In genomic region chr12:102342602-102343001, GRCm38 (mm10) we compare ENCODE assay signal across 33 mouse cellular contexts. TPM values are rescaled to one million over a fixed set of nuclear protein-coding genes. Genes with fewer than 3 reads are reported as not detected.
DNase-seq lines count a peak whose midpoint lies in the region; ATAC-seq and TF ChIP-seq lines count a peak whose summit lies in the region.
"Had no signal": no experiment of that assay in that cellular context is flagged by ENCODE, and none has a peak within 500 bp of the region (broad histone marks: within the 10 kb centered on the region; RNA-seq: fewer than 3 reads in every experiment).

No protein-coding gene starts in this region.

- DNase-seq in kidney, adult 8-10 months, result no peak
- DNase-seq in midbrain, embryonic 10.5 days (ENCODE audit: low spot score), result no peak
- DNase-seq in midbrain, postnatal 0 days (ENCODE audit: low spot score), result no peak
- DNase-seq in ZHBTc4 (ENCODE audit: low read depth, low spot score), result peak; percentile 24
- peak; percentile 12 for DNase-seq in embryonic facial prominence, embryonic 11.5 days (ENCODE audit: low spot score)
- DNase-seq: adrenal gland, postnatal 10 days; B cell, adult 2 months; cerebellum, adult 11 months; cerebellum, adult 9-10 months; gastrocnemius, postnatal 14 days; heart, adult 11 months; heart, postnatal 10 days; kidney, adult 18-20 months; layer of hippocampus, postnatal 36 days; left cerebral cortex, postnatal 4 days; liver, postnatal 0 days; lung, postnatal 10 days; midbrain, embryonic 14.5 days; right cerebral cortex, adult 18-20 months; thymus, adult 18-20 months; thymus, postnatal 25 days had no signal

- H3K27me3 ChIP-seq in kidney, embryonic 15.5 days, result no peaks in the 10 kb centered on the region
- no peaks in the 10 kb centered on the region for H3K27me3 ChIP-seq in midbrain, embryonic 10.5 days (ENCODE audit: low read depth, poor library complexity, severe bottlenecking)
- no peaks in the 10 kb centered on the region for H3K27me3 ChIP-seq in midbrain, postnatal 0 days (ENCODE audit: insufficient read depth, low read length)
- H3K27me3 ChIP-seq in embryonic facial prominence, embryonic 11.5 days (ENCODE audit: control insufficient read depth, insufficient read depth, low read length), result no peaks in the 10 kb centered on the region
- H3K27me3 ChIP-seq in hindbrain, embryonic 16.5 days (replicated peaks; ENCODE audit: control insufficient read depth, insufficient read depth, low read length), result no peaks in the 10 kb centered on the region
- H3K27me3 ChIP-seq: CH12.LX; embryonic facial prominence, embryonic 15.5 days; forebrain, embryonic 13.5 days; heart, embryonic 12.5 days; hindbrain, embryonic 15.5 days; liver, embryonic 12.5 days; neural tube, embryonic 15.5 days had no signal

- no peak overlapping the region for H3K9ac ChIP-seq in kidney, embryonic 15.5 days
- no peak overlapping the region for H3K9ac ChIP-seq in midbrain, postnatal 0 days (replicated peaks; ENCODE audit: low read length, poor library complexity, severe bottlenecking)
- H3K9ac ChIP-seq in embryonic facial prominence, embryonic 11.5 days (replicated peaks; ENCODE audit: low read length), result no peak overlapping the region
- H3K9ac ChIP-seq in hindbrain, embryonic 16.5 days (ENCODE audit: low read depth, low read length), result no peak overlapping the region
- H3K9ac ChIP-seq: embryonic facial prominence, embryonic 15.5 days; forebrain, embryonic 13.5 days; heart, embryonic 12.5 days; hindbrain, embryonic 15.5 days; liver, embryonic 12.5 days; liver, postnatal 0 days; neural tube, embryonic 15.5 days had no signal

- peaks cover 14% of the 10 kb centered on the region; the same call in 1 of the 2 replicates for H3K4me1 ChIP-seq in kidney, embryonic 15.5 days
- peaks cover 7% of the 10 kb centered on the region; the same call in 1 of the 2 replicates for H3K4me1 ChIP-seq in midbrain, embryonic 10.5 days
- no peaks in the 10 kb centered on the region for H3K4me1 ChIP-seq in midbrain, postnatal 0 days (ENCODE audit: insufficient read depth, low read length)
- H3K4me1 ChIP-seq in embryonic facial prominence, embryonic 11.5 days (ENCODE audit: control insufficient read depth, insufficient read depth, low read length), result no peaks in the 10 kb centered on the region
- no peaks in the 10 kb centered on the region for H3K4me1 ChIP-seq in hindbrain, embryonic 16.5 days (ENCODE audit: control insufficient read depth, insufficient read depth, low read depth, low read length)
- H3K4me1 ChIP-seq: forebrain, embryonic 13.5 days; neural tube, embryonic 15.5 days had no signal

- H3K27ac ChIP-seq in kidney, embryonic 15.5 days, result no peak overlapping the region
- H3K27ac ChIP-seq in midbrain, embryonic 10.5 days (replicated peaks), result peak overlapping the region; percentile 28; the same call in 1 of the 2 replicates
- no peak overlapping the region for H3K27ac ChIP-seq in midbrain, postnatal 0 days (ENCODE audit: low read depth, low read length)
- H3K27ac ChIP-seq in embryonic facial prominence, embryonic 11.5 days (replicated peaks; ENCODE audit: low read depth, low read length), result no peak overlapping the region
- H3K27ac ChIP-seq in hindbrain, embryonic 16.5 days (ENCODE audit: low read depth, low read length), result no peak overlapping the region
- H3K27ac ChIP-seq: embryonic facial prominence, embryonic 15.5 days; forebrain, embryonic 13.5 days; hindbrain, embryonic 10.5 days; hindbrain, embryonic 15.5 days; liver, embryonic 12.5 days; macrophage; neural tube, embryonic 15.5 days; stomach, postnatal 0 days had no signal

- no peak overlapping the region for H3K4me2 ChIP-seq in kidney, embryonic 15.5 days
- H3K4me2 ChIP-seq in midbrain, postnatal 0 days (ENCODE audit: low read depth, low read length, poor library complexity, severe bottlenecking), result no peak overlapping the region
- H3K4me2 ChIP-seq in embryonic facial prominence, embryonic 11.5 days (ENCODE audit: low read depth, low read length), result no peak overlapping the region
- no peak overlapping the region for H3K4me2 ChIP-seq in hindbrain, embryonic 16.5 days (ENCODE audit: low read length)
- H3K4me2 ChIP-seq: embryonic facial prominence, embryonic 15.5 days; forebrain, embryonic 13.5 days; heart, embryonic 12.5 days; hindbrain, embryonic 15.5 days; liver, embryonic 12.5 days; neural tube, embryonic 15.5 days had no signal

- no peaks in the 10 kb centered on the region for H3K36me3 ChIP-seq in kidney, embryonic 15.5 days
- H3K36me3 ChIP-seq in midbrain, embryonic 10.5 days, result no peaks in the 10 kb centered on the region
- H3K36me3 ChIP-seq in midbrain, postnatal 0 days (ENCODE audit: insufficient read depth, low read length), result no peaks in the 10 kb centered on the region
- no peaks in the 10 kb centered on the region for H3K36me3 ChIP-seq in embryonic facial prominence, embryonic 11.5 days (replicated peaks; ENCODE audit: control insufficient read depth, insufficient read depth, low read depth, low read length)
- no peaks in the 10 kb centered on the region for H3K36me3 ChIP-seq in hindbrain, embryonic 16.5 days (ENCODE audit: control insufficient read depth, insufficient read depth, low read length)
- H3K36me3 ChIP-seq: embryonic facial prominence, embryonic 15.5 days; hindbrain, embryonic 10.5 days; hindbrain, embryonic 15.5 days; neural tube, embryonic 15.5 days had no signal

- H3K4me3 ChIP-seq in kidney, embryonic 15.5 days (replicated peaks), result no peak overlapping the region
- H3K4me3 ChIP-seq in midbrain, embryonic 10.5 days, result no peak overlapping the region
- no peak overlapping the region for H3K4me3 ChIP-seq in midbrain, postnatal 0 days (ENCODE audit: low read depth, low read length)
- no peak overlapping the region for H3K4me3 ChIP-seq in embryonic facial prominence, embryonic 11.5 days (ENCODE audit: low read depth, low read length)
- H3K4me3 ChIP-seq in hindbrain, embryonic 16.5 days (ENCODE audit: low read length), result no peak overlapping the region
- H3K4me3 ChIP-seq: embryonic facial prominence, embryonic 15.5 days; forebrain, embryonic 13.5 days; heart, embryonic 12.5 days; hindbrain, embryonic 10.5 days; hindbrain, embryonic 15.5 days; liver, embryonic 12.5 days; neural tube, embryonic 15.5 days had no signal

- peak; percentile 81; the same call in 1 of the 2 replicates for ATAC-seq in kidney, embryonic 15.5 days (replicated peaks; ENCODE audit: low FRiP score)
- no peak for ATAC-seq in midbrain, postnatal 0 days (ENCODE audit: low FRiP score)
- ATAC-seq in embryonic facial prominence, embryonic 11.5 days (replicated peaks; ENCODE audit: insufficient number of reproducible peaks, low FRiP score, low TSS enrichment, low read depth), result no peak
- ATAC-seq in hindbrain, embryonic 16.5 days, result no peak
- ATAC-seq: forebrain, embryonic 13.5 days; liver, embryonic 12.5 days; liver, postnatal 0 days had no signal

- H3K9me3 ChIP-seq in kidney, embryonic 15.5 days (replicated peaks), result no peaks in the 10 kb centered on the region
- H3K9me3 ChIP-seq in midbrain, embryonic 10.5 days (replicated peaks), result no peaks in the 10 kb centered on the region
- H3K9me3 ChIP-seq in midbrain, postnatal 0 days (ENCODE audit: low read length), result no peaks in the 10 kb centered on the region
- H3K9me3 ChIP-seq in embryonic facial prominence, embryonic 11.5 days (replicated peaks; ENCODE audit: control insufficient read depth, low read length), result no peaks in the 10 kb centered on the region
- no peaks in the 10 kb centered on the region for H3K9me3 ChIP-seq in hindbrain, embryonic 16.5 days (ENCODE audit: control insufficient read depth, low read length)
- H3K9me3 ChIP-seq: embryonic facial prominence, embryonic 15.5 days; forebrain, embryonic 13.5 days; heart, embryonic 12.5 days; hindbrain, embryonic 10.5 days; hindbrain, embryonic 15.5 days; liver, embryonic 12.5 days; neural tube, embryonic 15.5 days had no signal

- WGBS in kidney, embryonic 15.5 days, result 32% methylated on average over 3 of the region's 3 CpGs
- 68% methylated on average over 3 of the region's 3 CpGs for WGBS in midbrain, embryonic 10.5 days
- 51% methylated on average over 3 of the region's 3 CpGs for WGBS in midbrain, postnatal 0 days
- WGBS in embryonic facial prominence, embryonic 11.5 days, result 26% methylated on average over 3 of the region's 3 CpGs
- 73% methylated on average over 3 of the region's 3 CpGs for WGBS in hindbrain, embryonic 16.5 days

- no peak for TF ChIP-seq CTCF in midbrain, postnatal 0 days (IDR thresholded peaks at IDR 0.05)

RNA-seq across cellular contexts. Expression of gene Rin3, which starts 59.8 kb away (rescaled TPM):
- polyA plus RNA-seq in kidney, embryonic 15.5 days (2015; fragmentation: Nextera tagmentation; extraction: Ambion mirVana), result 10.0 and 10.5 TPM in 2 replicates
- polyA plus RNA-seq in midbrain, embryonic 10.5 days (2016; fragmentation: Nextera tagmentation; extraction: Ambion mirVana), result 4.2 and 4.6 TPM in 2 replicates
- 3.7 and 5.9 TPM in 2 replicates for total RNA-seq in midbrain, postnatal 0 days (2014; rRNA removed)
- 1.6 and 1.8 TPM in 2 replicates for polyA plus RNA-seq in midbrain, postnatal 0 days (2015; fragmentation: Nextera tagmentation; extraction: Ambion mirVana)
- 3.5 and 6.2 TPM in 2 replicates for polyA plus RNA-seq in embryonic facial prominence, embryonic 11.5 days (2014; fragmentation: Nextera tagmentation; extraction: Ambion mirVana)
- polyA plus RNA-seq in hindbrain, embryonic 16.5 days (2015; fragmentation: Nextera tagmentation; extraction: Ambion mirVana), result 2.6 and 4.2 TPM in 2 replicates

Comparison
In these comparisons a context has a peak if more than half of its experiments do, and no peak if none do; other contexts are left out.
1. DNase-seq: peak in ZHBTc4 (single experiment) and embryonic facial prominence, embryonic 11.5 days (single experiment); none in kidney, adult 8-10 months (0 of 2), midbrain, embryonic 10.5 days (single experiment) and midbrain, postnatal 0 days (single experiment).